Mouse (Mus musculus) heart, postnatal 0 days (tissue): Measurements from ENCODE around the gene Gm11992.

ENCODE experiments used
- CTCF ChIP-seq: IDR thresholded peaks from 2 replicates; pipeline ENCODE4 v1.5.1; 2016; ENCODE audit warnings: antibody characterized with exemption, control low read depth, low read depth
- EP300 ChIP-seq: IDR thresholded peaks from 2 replicates; pipeline ENCODE4 v1.6.1; 2016; ENCODE audit warnings: antibody characterized with exemption, low read depth

DNA sequence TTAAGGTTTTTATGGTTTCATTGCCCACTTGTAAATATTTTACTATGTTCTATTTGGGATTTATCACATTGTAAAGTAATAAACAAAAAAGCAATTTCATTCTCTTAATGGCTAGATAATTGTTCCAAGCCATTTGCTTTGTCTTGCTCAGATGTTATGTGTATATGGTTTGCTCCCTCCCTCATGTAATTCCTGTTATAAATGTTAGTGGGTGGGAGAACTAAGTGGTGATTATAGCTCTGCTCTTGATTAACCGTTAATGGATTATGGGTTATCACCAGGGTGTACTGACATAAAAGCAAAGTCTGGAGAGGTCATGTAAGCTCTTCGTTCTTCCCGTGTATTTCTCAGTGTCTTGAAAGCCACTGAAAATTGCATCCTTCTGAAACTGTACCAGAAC is 33.7 kb upstream of the Gm11992 start:
- TF ChIP-seq CTCF (no peak), EP300 (no peak)
